Mouse (Mus musculus) 3T3-L1 (cell line): ENCODE results near the gene Nt5c3b.
A peak's percentile ranks its signal among the peaks of the same experiment; 100 is the strongest.

Experiments
- DNase-seq: peaks from one replicate; pipeline ENCODE4 v3.0.0-alpha.2; 2015; ENCODE audit warnings: low read depth, low spot score

The Nt5c3b gene

GRCm38 (mm10) chr11:100399727-100400538 lies 41.7 kb downstream of the Nt5c3b start:
- DNase-seq: no peak

- DNase-seq: no peak
Observed at GRCm38 (mm10) chr11:100399320-100399719, 42.3 kb downstream of the Nt5c3b start.

GRCm38 (mm10) chr11:100398517-100398916 lies 43.1 kb downstream of the Nt5c3b start:
- no peak for DNase-seq

- peak; percentile 99 for DNase-seq
Observed at GRCm38 (mm10) chr11:100397600-100398389, 43.8 kb downstream of the Nt5c3b start, which contains the start of gene Jup. Gene Jup, minus strand, starts transcription at chr11:100397763.

GRCm38 (mm10) chr11:100396886-100397599 lies 44.6 kb downstream of the Nt5c3b start:
- no peak for DNase-seq

GRCm38 (mm10) chr11:100395861-100396631 lies 45.6 kb downstream of the Nt5c3b start:
- no peak for DNase-seq

GRCm38 (mm10) chr11:100395200-100395599 lies 46.4 kb downstream of the Nt5c3b start:
- no peak for DNase-seq

GRCm38 (mm10) chr11:100394353-100395074 lies 47.1 kb downstream of the Nt5c3b start:
- DNase-seq: no peak

GRCm38 (mm10) chr11:100393733-100394132 lies 47.9 kb downstream of the Nt5c3b start:
- DNase-seq: peak; percentile 75

- no peak for DNase-seq
Observed at GRCm38 (mm10) chr11:100392958-100393357, 48.6 kb downstream of the Nt5c3b start.

- DNase-seq: no peak
Observed at GRCm38 (mm10) chr11:100391884-100392345, 49.7 kb downstream of the Nt5c3b start.

GRCm38 (mm10) chr11:100391081-100391883 lies 50.3 kb downstream of the Nt5c3b start:
- DNase-seq: peak; percentile 68

GRCm38 (mm10) chr11:100389931-100390445 lies 51.6 kb downstream of the Nt5c3b start:
- no peak for DNase-seq

GRCm38 (mm10) chr11:100388588-100388987 lies 53.0 kb downstream of the Nt5c3b start:
- DNase-seq: no peak

- DNase-seq: peak; percentile 77
Observed at GRCm38 (mm10) chr11:100387589-100388375, 53.8 kb downstream of the Nt5c3b start.

- DNase-seq: no peak
Observed at GRCm38 (mm10) chr11:100387111-100387510, 54.5 kb downstream of the Nt5c3b start.

GRCm38 (mm10) chr11:100386586-100386985 lies 55.0 kb downstream of the Nt5c3b start:
- no peak for DNase-seq

- DNase-seq: no peak
Observed at GRCm38 (mm10) chr11:100385016-100385415, 56.6 kb downstream of the Nt5c3b start.
